Mouse (Mus musculus): ENCODE measurements around the gene Cntnap4.

The Cntnap4 gene

GRCm38 (mm10) chr8:112569471-112570141, at the start of gene Cntnap4:
Gene Cntnap4 (plus strand): TSS chr8:112570043.
- no peak for DNase-seq (ENCODE audit: low spot score)

DNA sequence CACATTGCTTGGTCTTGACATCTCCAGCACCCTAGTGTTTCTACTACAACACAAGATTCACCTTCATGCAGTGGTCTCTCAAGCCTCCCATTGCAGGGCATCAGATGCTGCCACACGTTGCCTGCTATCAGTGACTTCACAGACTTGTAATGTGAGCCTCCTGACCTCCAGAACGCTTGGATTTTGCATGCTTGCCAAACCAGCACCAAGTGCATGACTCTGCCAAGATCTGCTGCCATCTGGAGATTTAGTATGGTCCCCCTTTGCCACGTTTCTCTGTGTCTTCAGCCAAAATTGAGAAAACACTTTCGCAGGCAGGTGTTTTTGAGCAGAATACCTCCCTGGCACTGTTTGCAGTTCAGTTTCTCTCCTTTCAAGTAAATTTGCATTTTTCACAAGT, 12.5 kb upstream of the Cntnap4 start:
- DNase-seq (ENCODE audit: low spot score): no peak

DNA sequence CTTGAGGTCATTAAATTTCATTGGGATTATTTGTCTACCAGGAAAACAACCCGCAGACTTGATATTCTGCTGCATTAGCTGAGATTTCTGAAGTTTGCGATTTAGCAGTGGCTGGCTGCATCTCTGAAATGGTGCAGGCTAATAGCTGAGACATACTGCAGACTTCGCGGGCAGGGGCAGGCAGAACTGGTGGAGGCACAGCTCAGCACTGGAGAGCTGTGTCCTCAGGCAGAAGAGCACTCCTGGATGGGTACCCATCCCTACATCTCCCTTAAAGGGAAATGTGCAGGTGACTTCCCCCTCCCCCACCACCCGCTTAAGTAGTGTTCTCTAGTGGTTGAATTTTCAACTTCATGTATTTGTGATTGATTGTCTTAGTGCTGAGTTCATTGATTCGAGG, 698 bp downstream of the Cntnap4 start:
- no peak for DNase-seq (ENCODE audit: low spot score)

GRCm38 (mm10) chr8:112571337-112571904, 1.6 kb downstream of the Cntnap4 start:
- peak; percentile 3 for DNase-seq (ENCODE audit: low spot score)

DNA sequence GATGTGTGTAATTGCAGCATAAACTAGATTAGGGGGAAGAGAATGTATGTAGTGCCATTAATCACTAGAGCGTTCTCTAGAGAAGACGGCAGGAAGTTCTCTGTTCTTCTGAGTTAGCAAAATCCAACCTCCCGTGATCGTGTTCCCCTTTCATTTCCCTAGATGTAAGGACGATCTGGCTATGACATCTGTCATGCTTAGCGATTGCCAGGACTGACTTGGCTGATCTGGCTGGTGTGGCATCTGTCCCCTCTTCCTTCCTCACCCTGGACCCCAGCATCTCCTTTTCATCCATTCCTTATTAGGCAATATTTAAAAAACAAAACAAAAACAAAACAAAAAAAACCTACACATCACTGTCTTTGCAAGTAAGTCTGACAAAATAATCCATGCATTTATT, 11.6 kb downstream of the Cntnap4 start:
- no peak for DNase-seq (ENCODE audit: low spot score)

DNA sequence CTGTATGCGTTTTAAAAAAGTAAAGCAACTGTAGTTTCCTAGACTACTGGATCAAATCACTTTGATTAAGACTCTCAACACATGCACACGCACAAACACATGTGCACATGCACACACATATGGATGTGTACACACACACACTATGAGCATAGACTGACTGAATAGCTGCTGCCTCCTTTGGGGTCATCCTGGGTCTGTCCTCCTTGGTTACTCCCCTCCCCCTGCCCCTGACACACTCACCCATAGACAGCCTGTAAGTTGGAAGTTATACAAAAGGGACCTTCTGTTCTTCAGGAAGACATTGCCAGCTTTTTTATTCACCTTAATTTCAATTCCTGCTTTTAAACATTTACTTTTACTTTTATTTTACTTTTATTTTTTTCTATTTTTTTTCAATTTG, 13.6 kb downstream of the Cntnap4 start:
- no peak for DNase-seq (ENCODE audit: low spot score)

DNA sequence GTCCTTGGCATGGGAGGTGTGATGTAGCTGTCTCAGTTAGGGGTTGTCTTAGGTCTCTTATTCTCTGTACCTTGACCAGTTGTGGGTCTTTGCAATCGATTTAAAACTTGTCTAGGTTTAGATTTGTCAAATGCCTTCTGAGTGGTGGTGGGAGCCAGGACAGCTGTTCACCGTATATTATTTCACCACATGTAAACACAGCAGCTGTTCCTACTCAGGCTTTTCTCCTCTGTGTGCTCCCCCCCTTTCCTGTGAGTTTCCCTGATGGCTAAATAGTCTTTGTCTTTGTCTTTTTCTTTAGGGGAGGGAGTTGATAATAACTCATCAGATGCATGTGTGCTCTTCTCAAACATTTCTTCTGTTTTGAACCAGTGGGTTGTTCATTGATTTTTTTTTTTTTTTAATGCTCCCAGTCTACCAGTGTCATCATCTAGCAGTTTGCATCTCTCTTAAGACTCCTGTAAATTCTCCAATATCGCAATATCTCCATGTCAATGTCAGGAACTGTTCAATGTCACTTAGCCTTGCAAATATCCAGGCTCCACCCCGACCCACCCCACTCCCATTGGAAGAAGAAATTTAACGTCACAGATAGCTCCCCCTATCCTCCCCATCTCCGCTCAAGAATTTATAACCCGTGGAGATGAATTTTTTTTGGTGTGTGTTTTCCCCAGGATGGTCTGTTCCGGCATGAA, 18.7 kb downstream of the Cntnap4 start:
- no peak for DNase-seq (ENCODE audit: low spot score)

DNA sequence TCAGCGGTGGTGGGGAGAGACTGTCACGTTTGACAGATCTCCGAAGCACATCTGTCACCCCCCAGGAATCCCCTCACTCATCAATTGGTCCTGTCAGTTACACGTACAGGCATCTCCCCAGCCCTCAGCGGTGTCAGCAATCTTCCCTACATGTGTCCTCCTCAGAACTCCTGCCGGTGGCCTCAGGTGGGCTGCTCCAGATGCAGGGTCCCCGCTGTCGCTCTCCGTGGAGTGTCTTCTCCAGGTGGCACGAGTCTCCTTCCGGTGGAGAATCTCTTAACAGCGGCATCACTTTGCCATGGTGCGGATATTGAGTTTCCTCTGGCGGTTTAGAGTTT, 19.2 kb downstream of the Cntnap4 start:
- no peak for DNase-seq (ENCODE audit: low spot score)

GRCm38 (mm10) chr8:112596023-112596776, 26.4 kb downstream of the Cntnap4 start:
- DNase-seq (ENCODE audit: low spot score): no peak

- no peak for DNase-seq (ENCODE audit: low spot score)
Observed at GRCm38 (mm10) chr8:112599975-112600374, 30.1 kb downstream of the Cntnap4 start.

DNA sequence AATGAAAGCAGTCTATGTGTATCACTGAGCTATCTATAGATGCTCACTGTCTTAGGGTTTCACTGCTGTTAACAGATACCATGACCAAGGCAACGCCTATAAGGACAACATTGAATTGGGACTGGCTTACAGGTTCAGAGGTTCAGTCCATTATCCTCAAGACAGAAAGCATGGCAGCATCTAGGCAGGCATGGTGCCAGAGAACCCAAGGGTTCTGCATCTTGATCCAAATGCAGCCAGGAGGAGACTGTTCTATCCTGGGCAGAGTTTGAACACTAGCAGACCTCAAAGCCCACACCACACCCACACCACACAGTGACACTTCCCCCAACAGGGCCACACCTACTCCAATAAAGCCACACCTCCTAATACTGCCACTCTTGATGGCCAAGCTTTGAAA, 31.3 kb downstream of the Cntnap4 start:
- no peak for DNase-seq (ENCODE audit: low spot score)

GRCm38 (mm10) chr8:112610121-112610520, 40.3 kb downstream of the Cntnap4 start:
- no peak for DNase-seq (ENCODE audit: low spot score)

- DNase-seq (ENCODE audit: low spot score): no peak
Observed at GRCm38 (mm10) chr8:112628791-112629190, 58.9 kb downstream of the Cntnap4 start.

- DNase-seq (ENCODE audit: low spot score): no peak
Observed at GRCm38 (mm10) chr8:112652657-112653056, 82.8 kb downstream of the Cntnap4 start.

DNA sequence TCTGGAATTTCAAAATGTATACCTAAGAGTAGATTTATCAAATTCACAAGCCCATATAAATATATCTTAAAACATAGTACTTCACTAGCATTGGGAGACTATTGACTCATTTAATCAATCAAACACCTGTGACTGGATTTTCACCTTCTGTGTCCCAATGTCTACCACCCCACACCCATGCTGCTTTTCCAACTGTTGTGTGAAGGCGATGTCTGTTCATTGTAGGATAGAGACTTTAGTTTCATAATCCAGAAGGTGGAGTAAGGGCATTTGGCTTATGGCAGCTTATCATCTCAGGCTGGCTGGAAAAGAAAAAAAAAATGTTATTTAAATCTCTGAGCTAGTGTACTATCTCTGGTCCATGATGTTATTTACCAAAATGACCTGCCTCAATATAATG, 83.4 kb downstream of the Cntnap4 start:
- DNase-seq (ENCODE audit: low spot score): no peak

DNA sequence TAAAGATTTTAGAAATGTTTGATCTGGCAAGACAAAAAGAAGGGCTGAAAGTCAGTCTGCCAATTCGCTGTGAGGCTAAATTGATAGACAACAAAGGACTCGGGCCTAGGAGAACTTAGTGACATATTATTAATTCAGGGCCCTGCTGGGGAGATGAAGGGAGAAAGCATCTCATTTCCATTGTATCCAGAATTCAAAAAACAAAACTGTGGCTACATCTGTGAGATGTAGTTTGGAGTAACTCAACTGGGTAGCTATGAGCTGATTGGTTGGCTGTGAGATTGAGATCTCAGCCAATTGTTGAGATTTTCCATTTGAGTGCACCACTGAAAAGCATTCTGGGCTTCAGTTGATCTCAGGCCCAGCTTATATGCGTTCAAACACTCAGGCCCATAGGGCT, 84.2 kb downstream of the Cntnap4 start:
- no peak for DNase-seq (ENCODE audit: low spot score)

DNA sequence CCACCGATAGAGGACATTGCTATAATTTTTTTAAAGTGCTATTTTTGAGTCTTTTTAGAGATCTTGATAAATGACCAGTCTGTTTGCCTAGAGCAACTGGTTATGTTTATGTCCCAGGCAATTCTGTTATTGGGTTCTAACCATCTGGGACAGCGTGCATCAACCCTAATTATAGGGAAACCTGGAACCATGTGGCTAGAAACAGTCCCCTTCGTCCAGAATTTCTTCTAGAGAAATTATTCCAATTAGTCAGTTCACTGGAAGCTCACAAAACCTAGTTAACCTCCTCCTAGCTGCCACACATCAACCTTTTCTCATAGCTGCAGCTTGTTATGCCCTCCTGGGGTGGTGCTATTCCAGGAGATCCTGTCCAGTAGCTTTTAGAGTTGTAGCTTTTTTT, 94.2 kb downstream of the Cntnap4 start:
- DNase-seq (ENCODE audit: low spot score): no peak

GRCm38 (mm10) chr8:112674671-112675070, 104.8 kb downstream of the Cntnap4 start:
- no peak for DNase-seq (ENCODE audit: low spot score)

- no peak for DNase-seq (ENCODE audit: low spot score)
Observed at GRCm38 (mm10) chr8:112681757-112682156, 111.9 kb downstream of the Cntnap4 start.

DNA sequence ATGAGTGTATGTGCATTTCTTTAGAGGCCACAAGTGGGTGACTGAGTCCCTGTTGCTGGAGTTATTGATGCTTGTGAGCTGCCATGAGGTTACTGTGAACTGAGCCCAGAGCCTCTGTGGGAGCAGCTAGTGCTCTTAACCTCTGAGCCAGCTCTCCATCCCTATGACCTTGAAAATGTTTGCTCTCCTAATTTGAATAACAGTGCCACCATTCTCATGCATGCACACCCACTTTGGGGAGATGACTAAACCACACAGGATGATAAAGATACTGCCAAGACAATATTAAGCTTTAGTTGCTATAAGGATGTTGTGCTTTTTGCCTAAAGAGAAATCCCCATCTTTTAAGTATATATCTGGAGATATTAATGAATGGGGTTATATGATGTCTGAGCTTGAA, 125.9 kb downstream of the Cntnap4 start:
- no peak for DNase-seq (ENCODE audit: low spot score)

DNA sequence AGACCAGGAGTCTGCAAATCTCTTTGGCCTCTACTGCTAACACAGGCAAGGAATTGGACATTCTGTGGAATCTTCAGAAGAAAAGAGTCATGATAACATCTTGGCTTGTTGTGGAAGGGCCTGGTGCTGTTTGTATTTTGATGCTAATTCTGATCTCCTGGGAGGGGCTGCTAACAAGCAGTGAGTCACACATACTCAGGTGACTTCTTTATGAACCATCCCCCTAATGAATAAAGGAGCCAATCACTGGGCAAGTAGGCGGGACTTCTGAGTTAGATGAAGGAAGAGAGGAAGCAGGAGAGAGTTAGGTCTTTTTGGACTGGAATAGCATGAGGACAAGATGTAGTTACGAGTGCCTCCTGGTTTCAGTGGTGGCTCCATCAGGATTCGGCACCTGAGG, 128.3 kb downstream of the Cntnap4 start:
- no peak for DNase-seq (ENCODE audit: low spot score)

GRCm38 (mm10) chr8:112716982-112717381, 147.1 kb downstream of the Cntnap4 start:
- DNase-seq (ENCODE audit: low spot score): no peak

GRCm38 (mm10) chr8:112724918-112725317, 155.1 kb downstream of the Cntnap4 start:
- DNase-seq (ENCODE audit: low spot score): no peak
